ENCODE assay signal across 8 mouse cellular contexts in the genomic region with DNA sequence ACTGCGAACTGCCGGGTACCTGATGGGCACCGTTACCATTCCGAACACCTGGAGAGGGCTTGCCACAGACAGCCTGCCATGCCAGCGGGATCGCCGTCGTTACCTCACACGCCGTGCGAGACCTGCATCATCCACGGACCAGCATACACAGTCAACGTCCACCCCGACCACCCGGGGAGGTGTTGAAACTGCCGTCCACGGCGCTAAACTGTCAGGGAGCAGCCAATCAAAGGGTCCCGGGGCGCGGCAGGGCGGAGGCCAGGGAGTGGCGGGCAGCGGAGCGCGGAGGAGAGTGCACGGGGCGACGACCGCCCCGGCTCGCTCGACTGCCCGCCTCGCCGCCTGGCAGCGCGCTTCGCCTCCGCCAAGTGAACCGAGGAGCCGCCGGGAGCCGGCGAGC. TPM values are rescaled to one million over a fixed set of nuclear protein-coding genes. Genes with fewer than 3 reads are reported as not detected.
DNase-seq lines count a peak whose midpoint lies in the region; ATAC-seq and TF ChIP-seq lines count a peak whose summit lies in the region.

No protein-coding gene starts in this region.

- intact Hi-C loops in heart, postnatal 10 days (cut with DNase I) = loop anchor here (1.0 kb wide), 1 partner anchor 29 kb away; a partner anchor contains a TSS

- peaks cover 24% of the 10 kb centered on the region for H3K36me3 ChIP-seq in G1E (replicated peaks)
- H3K36me3 ChIP-seq in forebrain, embryonic 13.5 days (ENCODE audit: poor library complexity, severe bottlenecking) = no peaks in the 10 kb centered on the region

- H3K27me3 ChIP-seq in G1E (ENCODE audit: insufficient read depth, low read length) = no peaks in the 10 kb centered on the region
- H3K27me3 ChIP-seq in forebrain, embryonic 13.5 days = no peaks in the 10 kb centered on the region

- WGBS in forebrain, embryonic 13.5 days = under 1% methylated on average over 39 of the region's 45 CpGs

- H3K4me3 ChIP-seq in G1E (ENCODE audit: low read depth, low read length) = peak overlapping the region; percentile 97
- H3K4me3 ChIP-seq in forebrain, embryonic 13.5 days = peak overlapping the region; percentile 76

- ATAC-seq in G1E (ENCODE audit: extremely low read depth, insufficient number of reproducible peaks, low FRiP score, poor library complexity, severe bottlenecking) = peak; percentile 56
- ATAC-seq in cerebellum, adult (ENCODE audit: insufficient number of reproducible peaks, low FRiP score, low TSS enrichment) = peak; percentile 50; the same call in 1 of the 2 replicates
- peak; percentile 71 for ATAC-seq in forebrain, embryonic 13.5 days

- DNase-seq in G1E (ENCODE audit: low spot score) = peak; percentile 74
- peak; percentile 61 to 68 for DNase-seq in heart, postnatal 10 days
- peak; percentile 51 to 75 for DNase-seq in kidney, postnatal 36 days
- peak; percentile 37 for DNase-seq in lung, postnatal 25 days (ENCODE audit: low spot score)
- DNase-seq in ovary, postnatal 36 days (ENCODE audit: low spot score) = peak; percentile 52
- peak; percentile 51 to 66 for DNase-seq in thymus, postnatal 36 days

- peaks cover 60% of the 10 kb centered on the region for H3K4me1 ChIP-seq in G1E (ENCODE audit: insufficient read depth, low read depth, low read length)
- peaks cover 19% of the 10 kb centered on the region for H3K4me1 ChIP-seq in forebrain, embryonic 13.5 days

- H3K9ac ChIP-seq in forebrain, embryonic 13.5 days = peak overlapping the region; percentile 81

- H3K27ac ChIP-seq in forebrain, embryonic 13.5 days = peak overlapping the region; percentile 65

- H3K9me3 ChIP-seq in G1E (replicated peaks) = no peaks in the 10 kb centered on the region
- no peaks in the 10 kb centered on the region for H3K9me3 ChIP-seq in forebrain, embryonic 13.5 days (replicated peaks)

- TF ChIP-seq CTCF in G1E (IDR thresholded peaks at IDR 0.05; ENCODE audit: low read depth, low read length) = no peak

- peak overlapping the region; percentile 94 for H3K4me2 ChIP-seq in forebrain, embryonic 13.5 days

RNA-seq across cellular contexts. Expression of a gene that starts 28.4 kb away (rescaled TPM):
- total RNA-seq in G1E (2014; fragmentation: Nextera tagmentation) (118 and 147 TPM in 2 replicates), G1E (2017) (62.0 and 73.3 TPM in 2 replicates)
- 6.0 and 6.1 TPM in 2 replicates for polyA plus RNA-seq in G1E (2012)
- polyA plus RNA-seq in forebrain, embryonic 13.5 days (2015; fragmentation: Nextera tagmentation; extraction: Ambion mirVana) = 30.1 and 35.7 TPM in 2 replicates
- total RNA-seq in heart, postnatal 10 days (2021) = 10 to 100 TPM; 47.7 to 56.3 TPM

RNA-seq across cellular contexts. Expression of a gene that starts 28.4 kb away (rescaled TPM):
- total RNA-seq in G1E (2014; fragmentation: Nextera tagmentation) (63.7 and 71.9 TPM in 2 replicates), G1E (2017) (29.5 and 31.0 TPM in 2 replicates)
- polyA plus RNA-seq in G1E (2012) = 8.4 and 8.5 TPM in 2 replicates
- 156 and 179 TPM in 2 replicates for polyA plus RNA-seq in forebrain, embryonic 13.5 days (2015; fragmentation: Nextera tagmentation; extraction: Ambion mirVana)
- 100 to 1,000 TPM in 1 of 2 experiments, 10 to 100 TPM in 1; 96.1 to 112 TPM for total RNA-seq in heart, postnatal 10 days (2021)

Comparison
In these comparisons a context has a peak if more than half of its experiments do, and no peak if none do; other contexts are left out.
1. Peak in every context shown above with its lines: DNase-seq, ATAC-seq, H3K4me3 ChIP-seq and H3K27ac ChIP-seq.